Mouse (Mus musculus): Measurements from ENCODE around the gene Ccdc38. TPM values are rescaled to one million over a fixed set of nuclear protein-coding genes. Genes with fewer than 3 reads are reported as not detected.

The Ccdc38 gene
- total and polyA plus RNA-seq, 3 experiments, result not detected

GRCm38 (mm10) chr10:93603256-93603655, 62.8 kb downstream of the Ccdc38 start:
- 88% methylated on average over 1 of the region's 1 CpGs for WGBS
- Histone ChIP-seq H3K27me3 (ENCODE audit: control insufficient read depth, insufficient read depth, low read length) (no peaks in the 10 kb centered on the region), H3K27ac (no peak overlapping the region), H3K4me1 (ENCODE audit: control insufficient read depth, insufficient read depth, low read length) (no peaks in the 10 kb centered on the region), H3K9ac (ENCODE audit: low read depth, low read length) (no peak overlapping the region), H3K36me3 (ENCODE audit: control insufficient read depth, insufficient read depth, low read length) (no peaks in the 10 kb centered on the region), H3K79me2 (replicated peaks; ENCODE audit: control insufficient read depth, insufficient read depth, low read length) (no peaks in the 10 kb centered on the region), H3K4me3 (no peak overlapping the region)
- TF ChIP-seq EP300 (IDR thresholded peaks at IDR 0.05; ENCODE audit: insufficient read depth, low read depth, low read length), result no peak
- TF ChIP-seq POLR2A (IDR thresholded peaks at IDR 0.05; ENCODE audit: insufficient read depth, low read depth, low read length), result no peak
- peak; percentile 30 for TF ChIP-seq CTCF (IDR thresholded peaks at IDR 0.05)
- intact Hi-C loops (cut with DNase I), result no loop called here
- no peak for DNase-seq

GRCm38 (mm10) chr10:93606326-93606725, 65.9 kb downstream of the Ccdc38 start:
- DNase-seq, result no peak
- H3K27ac ChIP-seq, result no peak overlapping the region
- H3K79me2 ChIP-seq (replicated peaks; ENCODE audit: control insufficient read depth, insufficient read depth, low read length), result no peaks in the 10 kb centered on the region
- no peaks in the 10 kb centered on the region for H3K36me3 ChIP-seq (ENCODE audit: control insufficient read depth, insufficient read depth, low read length)
- no peaks in the 10 kb centered on the region for H3K27me3 ChIP-seq (ENCODE audit: control insufficient read depth, insufficient read depth, low read length)
- intact Hi-C loops (cut with DNase I), result no loop called here
- WGBS, result 85% methylated on average over 9 of the region's 9 CpGs
- no peak for TF ChIP-seq POLR2A (IDR thresholded peaks at IDR 0.05; ENCODE audit: insufficient read depth, low read depth, low read length)
- TF ChIP-seq CTCF (IDR thresholded peaks at IDR 0.05), result no peak
- TF ChIP-seq EP300 (IDR thresholded peaks at IDR 0.05; ENCODE audit: insufficient read depth, low read depth, low read length), result no peak
- H3K4me1 ChIP-seq (ENCODE audit: control insufficient read depth, insufficient read depth, low read length), result no peaks in the 10 kb centered on the region
- H3K9ac ChIP-seq (ENCODE audit: low read depth, low read length), result no peak overlapping the region
- no peak overlapping the region for H3K4me3 ChIP-seq

- H3K9ac ChIP-seq (ENCODE audit: low read depth, low read length), result no peak overlapping the region
- no peaks in the 10 kb centered on the region for H3K27me3 ChIP-seq (ENCODE audit: control insufficient read depth, insufficient read depth, low read length)
- TF ChIP-seq CTCF (IDR thresholded peaks at IDR 0.05) (peak; percentile 54), EP300 (IDR thresholded peaks at IDR 0.05; ENCODE audit: insufficient read depth, low read depth, low read length) (no peak)
- no peaks in the 10 kb centered on the region for H3K36me3 ChIP-seq (ENCODE audit: control insufficient read depth, insufficient read depth, low read length)
- intact Hi-C loops (cut with DNase I), result no loop called here
- no peak overlapping the region for H3K4me3 ChIP-seq
- no peak overlapping the region for H3K27ac ChIP-seq
- WGBS, result 65% methylated on average over 9 of the region's 9 CpGs
- 0 out of 2 replicates have a peak, but pooled peaks cover 1% of the 10 kb centered on the region for H3K4me1 ChIP-seq (ENCODE audit: control insufficient read depth, insufficient read depth, low read length)
- no peak for DNase-seq
- H3K79me2 ChIP-seq (replicated peaks; ENCODE audit: control insufficient read depth, insufficient read depth, low read length), result no peaks in the 10 kb centered on the region
Measured at GRCm38 (mm10) chr10:93608051-93608450, 67.6 kb downstream of the Ccdc38 start.

- H3K4me3 ChIP-seq, result no peak overlapping the region
- whole genome bisulfite sequencing, result 92% methylated on average over 7 of the region's 7 CpGs
- TF ChIP-seq EP300 (IDR thresholded peaks at IDR 0.05; ENCODE audit: insufficient read depth, low read depth, low read length) (no peak), CTCF (IDR thresholded peaks at IDR 0.05) (no peak), POLR2A (IDR thresholded peaks at IDR 0.05; ENCODE audit: insufficient read depth, low read depth, low read length) (no peak)
- DNase-seq, result no peak
- no peak overlapping the region for H3K27ac ChIP-seq
- no peaks in the 10 kb centered on the region for H3K36me3 ChIP-seq (ENCODE audit: control insufficient read depth, insufficient read depth, low read length)
- no peak overlapping the region for H3K9ac ChIP-seq (ENCODE audit: low read depth, low read length)
- H3K79me2 ChIP-seq (replicated peaks; ENCODE audit: control insufficient read depth, insufficient read depth, low read length), result no peaks in the 10 kb centered on the region
- intact Hi-C loops (cut with DNase I), result no loop called here
- H3K27me3 ChIP-seq (ENCODE audit: control insufficient read depth, insufficient read depth, low read length), result no peaks in the 10 kb centered on the region
- 0 out of 2 replicates have a peak, but pooled peaks cover 1% of the 10 kb centered on the region for H3K4me1 ChIP-seq (ENCODE audit: control insufficient read depth, insufficient read depth, low read length)
Measured at GRCm38 (mm10) chr10:93609236-93609635, 68.8 kb downstream of the Ccdc38 start.

- Histone ChIP-seq H3K36me3 (ENCODE audit: control insufficient read depth, insufficient read depth, low read length) (no peaks in the 10 kb centered on the region), H3K4me3 (no peak overlapping the region), H3K9ac (ENCODE audit: low read depth, low read length) (no peak overlapping the region), H3K27ac (no peak overlapping the region), H3K27me3 (ENCODE audit: control insufficient read depth, insufficient read depth, low read length) (no peaks in the 10 kb centered on the region), H3K4me1 (ENCODE audit: control insufficient read depth, insufficient read depth, low read length) (0 out of 2 replicates have a peak, but pooled peaks cover 1% of the 10 kb centered on the region), H3K79me2 (replicated peaks; ENCODE audit: control insufficient read depth, insufficient read depth, low read length) (no peaks in the 10 kb centered on the region)
- 97% methylated on average over 1 of the region's 1 CpGs for WGBS
- intact Hi-C loops (cut with DNase I), result loop anchor here (1.0 to 5.0 kb wide), 3 partner anchors 151 to 202 kb away; no protein-coding TSS in a partner anchor
- TF ChIP-seq POLR2A (IDR thresholded peaks at IDR 0.05; ENCODE audit: insufficient read depth, low read depth, low read length), result no peak
- no peak for TF ChIP-seq CTCF (IDR thresholded peaks at IDR 0.05)
- no peak for TF ChIP-seq EP300 (IDR thresholded peaks at IDR 0.05; ENCODE audit: insufficient read depth, low read depth, low read length)
- no peak for DNase-seq
Measured at GRCm38 (mm10) chr10:93610896-93611295, 70.5 kb downstream of the Ccdc38 start.

- Histone ChIP-seq H3K36me3 (ENCODE audit: control insufficient read depth, insufficient read depth, low read length) (no peaks in the 10 kb centered on the region), H3K27me3 (ENCODE audit: control insufficient read depth, insufficient read depth, low read length) (no peaks in the 10 kb centered on the region), H3K4me3 (no peak overlapping the region), H3K9ac (ENCODE audit: low read depth, low read length) (no peak overlapping the region), H3K27ac (no peak overlapping the region), H3K79me2 (replicated peaks; ENCODE audit: control insufficient read depth, insufficient read depth, low read length) (no peaks in the 10 kb centered on the region), H3K4me1 (ENCODE audit: control insufficient read depth, insufficient read depth, low read length) (0 out of 2 replicates have a peak, but pooled peaks cover 1% of the 10 kb centered on the region)
- 33% methylated on average over 18 of the region's 18 CpGs for WGBS
- peak in 1 of 2 experiments; percentile 24 for DNase-seq
- intact Hi-C loops (cut with DNase I), result loop anchor here (1.0 to 5.0 kb wide), 3 partner anchors 151 to 202 kb away; no protein-coding TSS in a partner anchor
- TF ChIP-seq CTCF (IDR thresholded peaks at IDR 0.05) (peak; percentile 93), EP300 (IDR thresholded peaks at IDR 0.05; ENCODE audit: insufficient read depth, low read depth, low read length) (peak; percentile 58; the same call in 1 of the 2 replicates), POLR2A (IDR thresholded peaks at IDR 0.05; ENCODE audit: insufficient read depth, low read depth, low read length) (no peak)
Measured at GRCm38 (mm10) chr10:93611419-93612007, 71.1 kb downstream of the Ccdc38 start.

Data from heart, adult 2 months (tissue).